8 mouse cellular contexts compared by ENCODE assay signal in the genomic region with DNA sequence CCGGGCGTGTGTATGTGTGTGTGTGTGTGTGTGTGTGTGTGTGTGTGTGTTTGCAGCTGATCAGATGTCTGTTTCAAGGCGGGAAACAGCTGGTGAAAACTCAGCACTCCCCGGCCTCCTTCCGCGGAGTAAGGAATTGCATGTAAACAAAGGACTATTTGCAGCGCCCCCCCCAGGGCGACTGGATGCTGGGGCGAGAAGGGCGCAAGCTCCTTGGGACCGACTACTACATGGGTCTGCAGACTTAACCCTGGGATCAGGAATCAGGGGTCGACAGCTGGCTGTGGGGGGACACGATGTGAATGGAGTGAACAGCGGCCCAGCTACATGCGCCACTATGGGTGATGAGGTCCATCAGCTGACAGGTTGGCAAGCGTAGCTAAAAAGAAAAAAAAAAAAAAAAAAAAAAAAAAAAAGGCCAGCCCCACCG. TPM values are rescaled to one million over a fixed set of nuclear protein-coding genes. Genes with fewer than 3 reads are reported as not detected.
A peak's percentile ranks its signal among the peaks of the same experiment; 100 is the strongest.
DNase-seq lines count a peak whose midpoint lies in the region; ATAC-seq and TF ChIP-seq lines count a peak whose summit lies in the region.

A gene (minus strand): TSS at position 140 of the 430 bp plus-strand sequence.

- H3K4me2 ChIP-seq in forebrain, embryonic 14.5 days (ENCODE audit: low read length) = peak within 1 kb of the TSS; percentile 92

- peak within 1 kb of the TSS; percentile 86 for H3K9ac ChIP-seq in forebrain, embryonic 14.5 days (ENCODE audit: low read length)

- intact Hi-C loops in heart, postnatal 36 days (cut with DNase I) = loop anchor here (5.0 to 10.0 kb wide), 3 partner anchors 118 to 485 kb away; a partner anchor contains a TSS

- H3K27ac ChIP-seq in forebrain, embryonic 14.5 days (ENCODE audit: low read depth, low read length) = peak within 1 kb of the TSS; percentile 89
- H3K27ac ChIP-seq in layer of hippocampus, adult 2 months = peak within 1 kb of the TSS; percentile 95

- peaks cover 15% of the 10 kb centered on the region; the same call in 1 of the 2 replicates for H3K4me1 ChIP-seq in forebrain, embryonic 14.5 days (ENCODE audit: control insufficient read depth, insufficient read depth, low read length)
- H3K4me1 ChIP-seq in lung, adult 2 months (ENCODE audit: control insufficient read depth, insufficient read depth, low read length) = no peaks in the 10 kb centered on the region; the same call in 1 of the 2 replicates

- WGBS in forebrain, embryonic 14.5 days = 0% methylated on average over 17 of the region's 17 CpGs
- WGBS in lung, adult 2 months = 0% methylated on average over 17 of the region's 17 CpGs

- no peaks in the 10 kb centered on the region for H3K9me3 ChIP-seq in forebrain, embryonic 14.5 days (replicated peaks; ENCODE audit: control insufficient read depth, low read length)

- H3K36me3 ChIP-seq in forebrain, embryonic 14.5 days (ENCODE audit: control insufficient read depth, insufficient read depth, low read length) = no peaks in the 10 kb centered on the region

- TF ChIP-seq CTCF in layer of hippocampus, adult 2 months (conservative IDR thresholded peaks at IDR 0.05) = peak; percentile 67
- TF ChIP-seq CTCF in lung, adult 2 months (IDR thresholded peaks at IDR 0.05; ENCODE audit: insufficient read depth, low read length) = peak; percentile 28; the same call in 1 of the 2 replicates

- no peaks in the 10 kb centered on the region for H3K27me3 ChIP-seq in forebrain, embryonic 14.5 days (replicated peaks; ENCODE audit: control insufficient read depth, insufficient read depth, low read length)

- H3K4me3 ChIP-seq in forebrain, embryonic 14.5 days (ENCODE audit: low read depth, low read length) = peak within 1 kb of the TSS; percentile 76
- peak within 1 kb of the TSS; percentile 61 for H3K4me3 ChIP-seq in layer of hippocampus, adult 2 months
- peak within 1 kb of the TSS; percentile 82 for H3K4me3 ChIP-seq in lung, adult 2 months (replicated peaks; ENCODE audit: extremely low read depth, low read depth, low read length)

- TF ChIP-seq POLR2A in lung, adult 2 months (IDR thresholded peaks at IDR 0.05; ENCODE audit: borderline replicate concordance, extremely low read depth, low read depth, low read length) = no peak

- peak; percentile 24 for ATAC-seq in forebrain, embryonic 14.5 days
- ATAC-seq in neutrophil, adult 5-6 weeks (ENCODE audit: extremely low read depth, insufficient number of reproducible peaks, low FRiP score, poor library complexity, severe bottlenecking) = peak; percentile 47

- DNase-seq in ES-CJ7 (ENCODE audit: low read depth, low spot score) = peak; percentile 95
- peak; percentile 76 for DNase-seq in cerebellum, adult 11 months
- DNase-seq in forebrain, embryonic 14.5 days (ENCODE audit: low spot score) = peak; percentile 94
- DNase-seq in heart, postnatal 36 days = peak; percentile 82 to 92
- peak; percentile 75 to 83 for DNase-seq in layer of hippocampus, adult 2 months (ENCODE audit: low spot score in 2 of 2)
- DNase-seq in lung, adult 2 months = peak; percentile 83
- peak; percentile 86 for DNase-seq in testis, postnatal 14 days (ENCODE audit: low spot score)

RNA-seq across cellular contexts. Expression of the gene that starts here (rescaled TPM):
- polyA plus RNA-seq in forebrain, embryonic 14.5 days (2014; fragmentation: Nextera tagmentation; extraction: Ambion mirVana) = 9.1 and 12.0 TPM in 2 replicates
- 1 to 10 TPM; 4.4 to 4.6 TPM for total RNA-seq in heart, postnatal 36 days (2021)
- 1 to 10 TPM; 5.3 to 6.8 TPM for total RNA-seq in layer of hippocampus, adult 2 months (2021)
- polyA plus RNA-seq in lung, adult 2 months (2012; rRNA removed) = 6.0 and 6.9 TPM in 2 replicates
- total RNA-seq in neutrophil, adult 5-6 weeks (2017) = 8.0 and 8.5 TPM in 2 replicates

Comparison
In these comparisons a context has a peak if more than half of its experiments do, and no peak if none do; other contexts are left out.
1. Peak in every context shown above with its lines: DNase-seq, ATAC-seq, H3K4me3 ChIP-seq and H3K27ac ChIP-seq.